Mouse (Mus musculus) limb, embryonic 14.5 days (tissue): ENCODE results near the gene Lekr1. TPM values are rescaled to one million over a fixed set of nuclear protein-coding genes. Genes with fewer than 3 reads are reported as not detected.

ENCODE experiments used
- ATAC-seq: fragments of 200-750 bp; cut with Nextera tagmentation; 2 replicates; pipeline ENCODE4 v1.8.0; 2017; ENCODE audit warnings: low read depth, moderate number of reproducible peaks, moderate TSS enrichment; ENCODE audit not compliant: low FRiP score
- DNase-seq: peaks from one replicate; pipeline ENCODE4 v3.0.0-alpha.2; 2015; ENCODE audit warnings: low spot score
- H3K27ac ChIP-seq: fragments of 300-500 bp; sonication (generic); replicated peaks from 2 replicates; pipeline ENCODE4 v1.5.1; 2014; ENCODE audit warnings: low read depth, mild to moderate bottlenecking, low read length, moderate library complexity, mixed read lengths
- H3K27me3 ChIP-seq: fragments of 300-500 bp; sonication (generic); 2 replicates; pipeline ENCODE4 v1.6.1; 2014; ENCODE audit warnings: low read length, mixed read lengths; ENCODE audit not compliant: control insufficient read depth, insufficient read depth
- H3K36me3 ChIP-seq: fragments of 300-500 bp; sonication (generic); 2 replicates; pipeline ENCODE4 v1.6.1; 2014; ENCODE audit warnings: mild to moderate bottlenecking, low read length, moderate library complexity, mixed read lengths; ENCODE audit not compliant: control insufficient read depth, insufficient read depth
- H3K4me1 ChIP-seq: fragments of 300-500 bp; sonication (generic); 2 replicates; pipeline ENCODE4 v1.6.1; 2014; ENCODE audit warnings: antibody characterized with exemption, low read length, mixed read lengths; ENCODE audit not compliant: control insufficient read depth, insufficient read depth
- H3K4me2 ChIP-seq: fragments of 300-500 bp; sonication (generic); replicated peaks from 2 replicates; pipeline ENCODE4 v1.6.1; 2014; ENCODE audit warnings: low read depth, mild to moderate bottlenecking, low read length, moderate library complexity; ENCODE audit not compliant: severe bottlenecking
- H3K4me3 ChIP-seq: fragments of 300-500 bp; sonication (generic); replicated peaks from 2 replicates; pipeline ENCODE4 v1.5.1; 2014; ENCODE audit warnings: low read length
- H3K9ac ChIP-seq: fragments of 300-500 bp; sonication (generic); 2 replicates; pipeline ENCODE4 v1.6.1; 2014; ENCODE audit warnings: mild to moderate bottlenecking, low read depth, low read length, moderate library complexity; ENCODE audit not compliant: severe bottlenecking
- H3K9me3 ChIP-seq: fragments of 300-500 bp; sonication (generic); 2 replicates; pipeline ENCODE4 v1.6.1; 2016; ENCODE audit warnings: low read length; ENCODE audit not compliant: control insufficient read depth
- POLR2A ChIP-seq: fragments of 200-500 bp; IDR thresholded peaks from 2 replicates; pipeline ENCODE4 v1.8.0; 2012; ENCODE audit warnings: inconsistent platforms, mild to moderate bottlenecking, moderate library complexity, borderline replicate concordance; ENCODE audit not compliant: insufficient read depth, insufficient read length; ENCODE audit errors: extremely low read depth
- WGBS: fragments of 180-500 bp; shearing (Covaris S2); extraction: QIAGEN DNeasy Blood & Tissue Kit; methylation state at CpG from one replicate; pipeline ENCODE4 v1.1.7; 2014; 5-methylcytosine and 5-hydroxymethylcytosine counted together
- polyA plus RNA-seq, 2 experiments: library from polyadenylated mRNA; depleted of rRNA in 1 of 2; stranded (reverse) in 1 of 2; unstranded in 1 of 2; fragments of >200 nt; fragmentation: Nextera tagmentation in 1 of 2; extraction: Ambion mirVana in 1 of 2; gene quantifications; 2 replicates each; pipeline versions ENCODE4 v1.2.1 to v1.2.3; 2012 to 2014

Gene Lekr1
- polyA plus RNA-seq (2012; rRNA removed) (4.7 and 5.2 TPM in 2 replicates), polyA plus RNA-seq (2014; fragmentation: Nextera tagmentation; extraction: Ambion mirVana) (6.9 and 7.8 TPM in 2 replicates)

- ATAC-seq, result peak; percentile 90
- 1% methylated on average over 66 of the region's 73 CpGs for WGBS
- TF ChIP-seq POLR2A, result 0 out of 2 replicates have a peak, but pooled peaks have one; percentile 54
These were observed at the start of gene Lekr1 for GRCm38 (mm10) chr3:65665977-65666766. TSS of gene Lekr1 (plus strand) at chr3:65666228.

DNA sequence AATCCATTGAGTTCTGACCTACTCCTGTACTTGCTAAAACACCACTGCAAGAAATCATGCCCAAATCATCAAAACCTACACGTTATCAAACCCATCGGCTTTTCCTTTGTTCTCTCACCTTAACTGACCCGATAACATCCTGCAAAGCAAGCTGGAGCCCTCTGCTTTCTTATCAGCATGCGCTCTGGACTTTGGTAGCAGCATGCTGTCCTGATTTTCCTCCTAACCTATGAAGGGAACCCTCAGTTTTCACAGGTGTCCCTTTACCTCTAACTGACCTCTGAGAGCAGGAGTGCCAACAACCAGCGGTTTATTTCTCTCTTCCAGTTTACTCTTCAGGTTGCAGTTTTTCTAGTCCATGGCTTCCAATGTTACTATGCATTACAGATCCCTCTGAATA lies 48.5 kb upstream of the Lekr1 start:
- no peak for TF ChIP-seq POLR2A
- no peaks in the 10 kb centered on the region for H3K36me3 ChIP-seq
- H3K9ac ChIP-seq, result no peak overlapping the region
- 86% methylated on average over 5 of the region's 5 CpGs for WGBS
- no peak overlapping the region for H3K4me3 ChIP-seq
- no peaks in the 10 kb centered on the region for H3K9me3 ChIP-seq
- H3K27ac ChIP-seq, result no peak overlapping the region
- H3K27me3 ChIP-seq, result no peaks in the 10 kb centered on the region
- DNase-seq (no peak), ATAC-seq (no peak)
- H3K4me2 ChIP-seq, result no peak overlapping the region
- peaks cover 6% of the 10 kb centered on the region; the same call in 1 of the 2 replicates for H3K4me1 ChIP-seq

More at GRCm38 (mm10) chr3:65665977-65666766, at the start of gene Lekr1:
- Histone ChIP-seq H3K9me3 (no peaks in the 10 kb centered on the region), H3K27me3 (no peaks in the 10 kb centered on the region), H3K4me3 (peak within 1 kb of the TSS; percentile 72), H3K36me3 (no peaks in the 10 kb centered on the region), H3K9ac (peak within 1 kb of the TSS; percentile 71), H3K4me2 (peak within 1 kb of the TSS; percentile 94), H3K4me1 (0 out of 2 replicates have a peak, but pooled peaks cover 4% of the 10 kb centered on the region), H3K27ac (peak within 1 kb of the TSS; percentile 56; the same call in 1 of the 2 replicates)
- peak; percentile 78 for DNase-seq

- ATAC-seq (no peak), DNase-seq (no peak)
- no peak overlapping the region for H3K4me3 ChIP-seq
- no peak for TF ChIP-seq POLR2A
- 86% methylated on average over 4 of the region's 4 CpGs for WGBS
- no peaks in the 10 kb centered on the region for H3K27me3 ChIP-seq
- H3K4me2 ChIP-seq, result no peak overlapping the region
- no peaks in the 10 kb centered on the region for H3K4me1 ChIP-seq
- no peak overlapping the region for H3K27ac ChIP-seq
- H3K9me3 ChIP-seq, result no peaks in the 10 kb centered on the region
- no peaks in the 10 kb centered on the region for H3K36me3 ChIP-seq
- no peak overlapping the region for H3K9ac ChIP-seq
These were observed 46.7 kb upstream of the Lekr1 start for GRCm38 (mm10) chr3:65619340-65619739.

DNA sequence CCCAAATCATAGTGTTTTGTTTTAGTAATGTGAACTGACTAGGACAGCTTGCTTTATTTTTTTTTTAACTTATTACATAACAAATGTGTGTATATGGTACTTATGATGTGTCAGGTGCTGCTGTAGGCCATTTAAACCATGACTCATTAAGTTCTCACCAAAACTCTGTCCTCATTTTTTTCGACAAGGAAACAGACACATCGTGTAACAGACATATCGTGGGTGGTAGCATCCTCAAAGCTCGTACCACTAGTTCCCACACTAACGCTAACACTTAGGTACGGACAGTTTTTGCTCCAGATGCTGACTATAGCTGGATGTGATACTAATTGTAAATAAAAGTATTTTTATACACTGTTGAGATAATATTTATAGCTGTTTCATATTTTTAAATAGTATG lies 43.0 kb upstream of the Lekr1 start:
- no peak for DNase-seq
- H3K27me3 ChIP-seq, result no peaks in the 10 kb centered on the region
- 0 out of 2 replicates have a peak, but pooled peaks cover 2% of the 10 kb centered on the region for H3K4me1 ChIP-seq
- no peaks in the 10 kb centered on the region for H3K9me3 ChIP-seq
- no peak for TF ChIP-seq POLR2A
- H3K36me3 ChIP-seq, result no peaks in the 10 kb centered on the region
- no peak overlapping the region for H3K27ac ChIP-seq
- no peak overlapping the region for H3K9ac ChIP-seq
- WGBS, result 96% methylated on average over 6 of the region's 6 CpGs
- no peak overlapping the region for H3K4me3 ChIP-seq
- ATAC-seq, result no peak
- H3K4me2 ChIP-seq, result no peak overlapping the region

DNA sequence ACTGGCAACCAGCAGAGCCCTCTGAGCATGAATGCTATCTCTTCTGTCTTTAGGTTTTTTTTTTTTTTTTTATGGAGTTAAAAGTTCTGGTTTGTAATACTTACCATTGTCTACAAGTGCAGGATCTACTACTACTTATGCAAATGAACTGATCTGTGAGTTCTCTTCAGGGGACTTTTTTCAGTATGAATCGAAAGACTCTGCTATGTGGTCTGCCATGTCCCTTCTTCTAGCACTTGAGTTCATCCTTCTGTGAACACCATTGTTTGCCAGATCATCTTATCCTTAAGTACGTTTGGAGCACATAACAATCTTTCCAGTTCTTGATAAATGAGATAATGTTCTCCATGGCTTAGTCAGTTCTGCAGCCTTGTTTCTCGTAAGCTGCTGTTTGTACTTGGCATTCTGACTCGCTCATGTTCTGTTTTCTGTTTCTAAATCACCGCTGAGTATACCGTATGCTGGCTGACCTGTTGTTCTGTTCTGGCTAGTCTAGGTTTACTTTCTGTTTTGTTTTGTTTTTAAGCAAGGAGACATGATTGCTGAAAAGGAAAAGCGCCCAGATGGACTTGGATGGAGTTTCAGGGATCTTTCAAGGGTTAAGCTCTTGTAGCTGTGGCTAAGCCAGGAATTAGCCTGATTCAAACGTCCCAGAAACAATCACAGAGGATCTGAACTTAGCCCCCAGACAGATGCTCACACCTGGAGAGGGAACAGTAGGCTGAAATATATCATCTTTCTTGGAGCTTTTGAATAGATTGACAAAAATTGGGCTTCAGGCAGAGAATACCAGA lies 40.3 kb upstream of the Lekr1 start:
- Histone ChIP-seq H3K36me3 (no peaks in the 10 kb centered on the region), H3K4me2 (no peak overlapping the region), H3K27me3 (no peaks in the 10 kb centered on the region), H3K9ac (no peak overlapping the region), H3K9me3 (no peaks in the 10 kb centered on the region), H3K27ac (no peak overlapping the region), H3K4me1 (0 out of 2 replicates have a peak, but pooled peaks cover 2% of the 10 kb centered on the region), H3K4me3 (no peak overlapping the region)
- TF ChIP-seq POLR2A, result no peak
- DNase-seq, result no peak
- no peak for ATAC-seq
- 71% methylated on average over 8 of the region's 8 CpGs for WGBS
